Mouse (Mus musculus): ENCODE data around the gene Mapk1ip1l.

DNA sequence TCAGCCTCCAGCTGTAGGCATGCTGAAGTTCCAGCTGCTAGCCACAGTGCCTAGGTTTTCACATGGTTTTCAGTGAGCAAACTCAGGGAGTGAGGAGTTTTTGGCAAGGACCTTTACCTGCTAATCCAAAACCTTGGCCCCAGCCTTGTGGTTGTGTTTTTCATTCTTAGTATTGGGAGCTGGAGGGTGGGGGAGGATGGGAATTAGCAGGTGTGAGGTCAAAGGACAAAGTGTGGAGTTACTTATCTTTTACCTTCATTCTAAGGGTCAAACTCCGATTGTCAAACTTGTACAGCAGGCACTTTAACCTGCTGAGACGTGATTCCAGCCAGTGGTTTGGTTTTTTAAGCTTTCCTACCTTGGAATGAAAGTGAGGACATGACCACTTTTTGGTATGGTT, 1.8 kb upstream of the Mapk1ip1l start:
- no peak for TF ChIP-seq POLR2A (IDR thresholded peaks at IDR 0.05; ENCODE audit: borderline replicate concordance, insufficient read depth, low read length)
- no peak for TF ChIP-seq CTCF (IDR thresholded peaks at IDR 0.05; ENCODE audit: borderline replicate concordance, insufficient read depth, low read depth, low read length)
